ENCODE assay signal across 21 mouse cellular contexts in the genomic region with DNA sequence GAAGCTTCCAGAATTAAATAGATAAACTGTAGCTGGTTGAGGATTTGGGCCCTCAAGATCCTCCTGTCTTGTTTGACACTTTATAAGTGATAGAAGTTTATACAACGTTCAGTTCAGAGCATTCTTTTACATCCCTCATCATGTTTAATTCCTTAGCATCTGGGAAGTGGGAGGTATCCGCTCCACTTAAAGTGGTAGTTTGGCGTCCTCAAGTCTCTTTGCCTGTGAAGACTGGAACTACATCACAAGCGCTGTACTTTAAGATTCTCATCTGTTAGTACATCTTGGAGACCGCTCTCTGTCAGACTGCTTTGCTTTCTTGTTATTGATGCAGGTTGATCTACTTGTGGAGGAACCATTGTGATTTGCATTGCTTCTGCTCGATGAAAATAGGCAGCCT.
"Had no signal": no experiment of that assay in that cellular context is flagged by ENCODE, and none has a peak within 500 bp of the region (broad histone marks: within the 10 kb centered on the region; RNA-seq: fewer than 3 reads in every experiment).

No protein-coding gene starts in this region.

- DNase-seq: cerebellum, adult 2 months; cerebellum, adult 8-10 months; cerebellum, adult 9-10 months; cerebellum, adult 9-11 months; cerebellum, postnatal 10 days; cerebellum, postnatal 14 days; cerebellum, postnatal 25 days; cerebellum, postnatal 36 days; embryo, embryonic 11 days; forebrain, postnatal 0 days; gastrocnemius, adult 2 months; gastrocnemius, postnatal 10 days; gastrocnemius, postnatal 14 days; gastrocnemius, postnatal 25 days; gastrocnemius, postnatal 36 days; heart, adult 18-20 months; heart, adult 2 months had no signal

- ATAC-seq: forebrain, embryonic 13.5 days; forebrain, embryonic 14.5 days; forebrain, embryonic 15.5 days; forebrain, embryonic 16.5 days; forebrain, postnatal 0 days had no signal
